Mouse (Mus musculus): ENCODE results near the gene Cep250. TPM values are rescaled to one million over a fixed set of nuclear protein-coding genes. Genes with fewer than 3 reads are reported as not detected.

The Cep250 gene
- polyA plus RNA-seq, 1 experiment from 2014 or later = 40.2 TPM

DNA sequence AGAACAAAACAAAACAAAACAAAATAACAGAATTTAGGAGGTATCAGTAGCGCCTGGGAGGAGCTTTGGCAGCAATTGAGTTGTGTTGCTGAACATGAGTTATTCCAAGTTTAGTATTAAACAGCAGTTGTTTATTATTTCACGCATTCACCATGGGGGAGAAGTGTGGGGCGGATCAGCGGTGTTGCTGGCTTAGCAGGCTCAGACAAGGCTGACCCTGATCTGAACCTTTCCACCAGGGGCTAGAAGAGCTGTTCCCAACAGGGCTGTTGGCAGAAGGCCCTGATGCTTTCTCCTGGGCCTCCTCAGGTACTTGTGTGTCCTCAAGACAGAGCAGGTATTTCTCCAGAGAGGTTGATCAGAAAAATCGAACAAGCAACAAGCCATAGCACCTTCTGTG lies 3.7 kb downstream of the Cep250 start:
- ChIA-PET CTCF (no interaction called here), POLR2A (no interaction called here)
- in situ Hi-C loops (cut with MboI; ENCODE audit: low pct_unique_long_range_greater_than_20kb) = loop anchor here (10.0 to 25.0 kb wide), 2 partner anchors 177 to 285 kb away; partner anchors contain the start of genes Gm28036, Nfs1 and Romo1
- no peak for DNase-seq (ENCODE audit: low read depth, low spot score)
- H3K27me3 ChIP-seq = no peaks in the 10 kb centered on the region
- TF ChIP-seq CTCF (IDR thresholded peaks at IDR 0.05) = no peak
- no peak for ATAC-seq

DNA sequence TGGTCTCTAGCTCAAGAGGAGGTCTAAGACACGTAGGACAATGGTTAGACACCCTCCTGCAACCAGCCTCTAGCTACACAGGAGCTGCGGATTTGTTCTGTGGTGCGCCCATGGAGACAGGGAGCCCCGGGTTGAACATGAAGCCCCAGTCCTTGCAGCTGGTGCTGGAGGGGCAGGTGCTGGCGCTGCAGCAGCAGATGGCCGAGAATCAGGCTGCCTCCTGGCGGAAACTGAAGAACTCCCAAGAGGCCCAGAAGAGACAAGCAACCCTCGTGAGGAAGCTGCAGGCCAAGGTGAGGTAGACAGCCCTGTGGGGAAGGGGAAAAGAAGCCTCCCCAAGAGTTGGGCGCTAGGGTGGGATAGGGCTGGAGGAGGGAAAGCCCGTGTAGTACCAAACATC lies 5.6 kb downstream of the Cep250 start:
- in situ Hi-C loops (cut with MboI; ENCODE audit: low pct_unique_long_range_greater_than_20kb) = loop anchor here (25.0 kb wide), 1 partner anchor 175 kb away; the partner anchor contains the start of genes Gm28036, Nfs1 and Romo1
- no peak for TF ChIP-seq CTCF (IDR thresholded peaks at IDR 0.05)
- ATAC-seq = no peak
- POLR2A ChIA-PET = no interaction called here
- no peaks in the 10 kb centered on the region for H3K27me3 ChIP-seq
- CTCF ChIA-PET = no interaction called here
- DNase-seq (ENCODE audit: low read depth, low spot score) = no peak

DNA sequence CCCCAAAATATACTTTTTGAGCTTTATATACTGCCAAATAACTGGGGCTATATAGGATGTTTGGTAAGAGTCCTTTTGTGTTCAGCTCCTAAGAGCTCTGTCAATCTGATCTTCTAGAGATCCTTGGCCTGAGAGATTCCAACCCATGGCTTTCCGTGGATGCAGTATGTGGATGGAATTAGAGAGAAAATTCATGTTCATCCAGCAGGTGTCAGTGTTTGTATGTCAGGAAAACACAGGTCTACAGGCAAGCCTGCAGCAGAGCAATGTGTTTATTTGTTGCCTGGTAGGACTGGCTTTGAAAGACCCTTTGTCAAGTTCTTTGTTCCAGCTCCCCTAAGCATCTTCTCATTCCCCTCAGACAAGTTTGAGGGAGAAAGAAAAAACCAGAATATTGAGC lies 6.7 kb downstream of the Cep250 start:
- no peak for TF ChIP-seq CTCF (IDR thresholded peaks at IDR 0.05)
- DNase-seq (ENCODE audit: low read depth, low spot score) = no peak
- in situ Hi-C loops (cut with MboI; ENCODE audit: low pct_unique_long_range_greater_than_20kb) = loop anchor here (25.0 kb wide), 1 partner anchor 174 kb away; the partner anchor contains the start of genes Gm28036, Nfs1 and Romo1
- CTCF ChIA-PET = interaction anchor here (1.4 kb wide), 1 partner anchor 9 kb away, joined by 4 read pairs; no protein-coding TSS in a partner anchor
- POLR2A ChIA-PET = no interaction called here
- ATAC-seq = no peak
- no peaks in the 10 kb centered on the region for H3K27me3 ChIP-seq

DNA sequence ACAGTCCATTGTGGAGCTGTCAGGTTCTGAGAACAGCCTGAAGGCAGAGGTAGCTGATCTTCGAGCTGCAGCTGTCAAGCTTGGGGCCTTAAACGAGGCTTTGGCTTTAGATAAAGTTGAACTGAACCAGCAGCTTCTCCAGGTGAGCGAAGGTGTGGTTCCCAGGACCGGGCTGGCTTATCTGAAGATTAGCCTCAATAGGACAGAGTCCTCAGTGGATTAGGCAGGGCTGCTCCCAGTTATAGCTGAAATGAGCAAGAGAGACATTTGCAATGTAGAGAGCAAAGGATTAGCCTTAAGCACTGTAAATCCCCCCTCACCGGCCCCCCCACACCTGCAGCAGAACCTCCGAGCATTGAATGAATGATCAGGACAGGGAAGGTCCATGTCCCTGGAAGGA lies 17.1 kb downstream of the Cep250 start:
- POLR2A ChIA-PET = no interaction called here
- DNase-seq (ENCODE audit: low read depth, low spot score) (no peak), ATAC-seq (no peak)
- CTCF ChIA-PET = no interaction called here
- in situ Hi-C loops (cut with MboI; ENCODE audit: low pct_unique_long_range_greater_than_20kb) = loop anchor here (25.0 kb wide), 1 partner anchor 164 kb away; the partner anchor contains the start of genes Gm28036, Nfs1 and Romo1
- TF ChIP-seq CTCF (IDR thresholded peaks at IDR 0.05) = no peak
- H3K27me3 ChIP-seq = no peaks in the 10 kb centered on the region

DNA sequence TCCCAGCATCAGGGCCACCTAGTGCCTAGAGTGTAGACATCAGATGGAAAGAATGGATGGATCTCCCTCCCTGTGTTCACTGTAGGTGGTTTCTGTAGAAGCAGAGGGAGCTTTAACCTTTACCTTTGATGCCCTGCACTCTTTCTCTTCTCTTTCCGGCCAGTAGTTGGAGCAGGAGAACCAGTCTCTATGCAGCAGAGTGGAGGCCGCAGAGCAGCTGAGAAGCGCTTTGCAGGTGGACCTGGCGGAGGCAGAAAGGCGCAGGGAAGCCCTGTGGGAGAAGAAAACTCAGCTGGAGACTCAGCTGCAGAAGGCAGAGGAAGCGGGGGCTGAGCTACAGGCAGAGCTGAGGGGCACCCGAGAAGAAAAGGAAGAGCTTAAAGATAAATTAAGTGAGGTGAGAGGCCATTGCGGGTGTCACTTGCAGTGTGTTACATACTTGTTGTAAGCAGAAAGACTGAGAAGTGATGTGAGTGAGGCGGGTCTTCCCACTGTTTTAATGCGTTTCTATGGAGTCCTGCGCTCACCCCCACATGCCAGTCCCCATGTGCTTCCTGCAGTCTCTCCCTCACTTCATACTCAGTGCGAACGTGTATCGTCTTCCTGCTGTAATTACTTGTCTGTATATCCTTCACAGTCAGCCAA lies 18.0 kb downstream of the Cep250 start:
- POLR2A ChIA-PET = no interaction called here
- TF ChIP-seq CTCF (IDR thresholded peaks at IDR 0.05) = no peak

DNA sequence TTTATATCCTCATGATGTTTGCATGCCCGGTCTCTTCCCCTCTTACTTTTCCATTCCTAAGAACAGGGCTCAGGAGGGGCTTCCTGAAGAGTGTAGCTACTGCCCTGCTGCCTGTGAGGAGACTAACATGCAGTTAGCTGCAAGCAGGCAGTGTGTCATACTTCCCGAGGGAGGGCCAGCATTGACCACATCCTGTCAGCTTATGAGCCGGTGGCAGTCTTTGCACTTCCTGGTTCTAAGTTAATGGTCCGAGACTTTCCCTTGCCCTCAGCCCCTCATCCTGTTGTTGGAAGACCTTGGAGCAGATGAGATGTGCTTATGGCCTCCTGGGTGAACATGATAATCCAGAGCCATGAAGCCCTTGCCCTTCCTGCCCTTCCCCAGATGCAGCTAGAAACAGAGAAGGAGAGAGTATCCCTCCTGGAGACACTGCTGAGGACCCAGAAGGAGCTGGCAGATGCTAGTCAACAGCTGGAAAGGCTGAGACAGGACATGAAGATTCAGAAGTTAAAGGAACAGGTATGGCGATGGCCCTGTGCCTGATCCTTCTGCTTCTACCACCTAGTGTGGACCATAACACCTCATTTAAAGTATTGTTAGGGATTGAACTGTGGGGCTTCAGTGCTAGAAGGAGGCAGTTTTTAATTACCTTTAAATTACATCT lies 23.2 kb downstream of the Cep250 start:
- DNase-seq (ENCODE audit: low read depth, low spot score) (peak; percentile 58), ATAC-seq (peak; percentile 93)
- CTCF ChIA-PET = interaction anchor here (0.8 to 1.5 kb wide), 4 partner anchors 13 to 22 kb away, joined by 3 to 4 read pairs (median 3); no protein-coding TSS in a partner anchor
- H3K27me3 ChIP-seq = no peaks in the 10 kb centered on the region
- POLR2A ChIA-PET = interaction anchor here (0.6 to 1.3 kb wide), 3 partner anchors 22 to 29 kb away, joined by 3 to 5 read pairs (median 4); partner anchors contain the start of genes 6430550D23Rik, Cep250 and Ergic3
- no peak for TF ChIP-seq CTCF (IDR thresholded peaks at IDR 0.05)
- in situ Hi-C loops (cut with MboI; ENCODE audit: low pct_unique_long_range_greater_than_20kb) = no loop called here

More for the DNA sequence above, 18.0 kb downstream of the Cep250 start:
- H3K27me3 ChIP-seq = no peaks in the 10 kb centered on the region
- DNase-seq (ENCODE audit: low read depth, low spot score) (no peak), ATAC-seq (no peak)
- CTCF ChIA-PET = no interaction called here
- in situ Hi-C loops (cut with MboI; ENCODE audit: low pct_unique_long_range_greater_than_20kb) = loop anchor here (25.0 kb wide), 1 partner anchor 163 kb away; the partner anchor contains the start of genes Gm28036, Nfs1 and Romo1

DNA sequence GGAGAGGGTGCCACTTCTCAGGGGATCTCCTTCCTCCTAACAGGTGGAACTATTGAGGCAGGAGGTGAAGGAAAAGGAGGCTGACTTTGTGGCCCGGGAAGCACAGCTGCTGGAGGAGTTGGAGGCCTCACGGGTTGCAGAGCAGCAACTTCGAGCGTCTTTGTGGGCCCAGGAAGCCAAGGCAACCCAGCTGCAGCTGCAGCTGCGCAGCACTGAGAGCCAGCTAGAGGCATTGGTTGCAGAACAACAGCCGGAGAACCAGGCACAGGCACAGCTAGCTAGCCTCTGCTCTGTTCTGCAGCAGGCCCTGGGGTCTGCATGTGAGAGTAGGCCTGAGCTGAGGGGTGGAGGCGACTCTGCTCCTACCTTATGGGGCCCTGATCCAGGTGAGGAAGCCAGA lies 29.5 kb downstream of the Cep250 start:
- in situ Hi-C loops (cut with MboI; ENCODE audit: low pct_unique_long_range_greater_than_20kb) = no loop called here
- ChIA-PET CTCF (interaction anchor here (0.9 kb wide), 1 partner anchor 16 kb away, joined by 4 read pairs; no protein-coding TSS in a partner anchor), POLR2A (no interaction called here)
- no peaks in the 10 kb centered on the region for H3K27me3 ChIP-seq
- DNase-seq (ENCODE audit: low read depth, low spot score) (no peak), ATAC-seq (no peak)
- TF ChIP-seq CTCF (IDR thresholded peaks at IDR 0.05) = no peak

DNA sequence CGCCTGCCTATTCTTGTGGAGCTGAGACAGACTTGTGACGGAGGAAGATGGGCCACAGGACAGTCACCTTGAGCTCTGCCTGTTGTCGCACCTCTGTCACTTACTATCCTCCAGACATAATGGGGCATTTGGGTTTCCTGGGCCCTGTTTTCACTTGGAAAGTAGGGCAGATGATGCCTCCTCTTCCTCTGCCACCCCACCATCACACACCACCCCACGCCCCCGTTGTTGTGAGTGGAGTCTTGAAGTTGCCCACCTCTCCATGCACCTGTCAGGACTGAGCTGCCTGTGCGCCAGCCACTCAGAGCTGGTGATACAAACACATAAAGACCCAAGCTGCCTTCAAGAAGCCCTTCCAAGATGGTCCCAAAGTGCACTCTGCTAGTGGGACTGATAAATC lies 30.9 kb downstream of the Cep250 start:
- no peaks in the 10 kb centered on the region for H3K27me3 ChIP-seq
- ATAC-seq (no peak), DNase-seq (ENCODE audit: low read depth, low spot score) (no peak)
- no peak for TF ChIP-seq CTCF (IDR thresholded peaks at IDR 0.05)
- in situ Hi-C loops (cut with MboI; ENCODE audit: low pct_unique_long_range_greater_than_20kb) = no loop called here
- POLR2A ChIA-PET = no interaction called here
- CTCF ChIA-PET = interaction anchor here (1.0 to 1.9 kb wide), 2 partner anchors 9 to 16 kb away, joined by 3 to 5 read pairs; no protein-coding TSS in a partner anchor

DNA sequence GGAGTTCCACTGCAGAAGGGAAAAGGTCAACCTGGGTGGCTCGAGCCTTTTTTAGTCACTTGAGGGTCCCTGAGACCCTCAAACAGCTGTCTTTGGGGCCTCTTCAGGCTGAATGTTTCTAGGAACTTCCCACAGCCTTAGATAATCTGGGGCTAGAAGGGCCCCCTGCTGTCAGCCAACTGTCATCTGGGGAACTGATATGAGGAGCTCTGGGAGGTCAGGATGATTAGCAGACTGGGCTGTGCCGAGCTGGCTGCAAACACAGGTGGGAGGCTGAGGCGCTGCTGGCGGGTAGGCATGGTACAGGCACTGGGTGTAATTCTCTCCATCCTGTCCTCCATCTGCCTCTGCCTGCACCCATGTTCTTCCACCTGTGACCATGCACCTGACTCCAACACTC lies 32.8 kb downstream of the Cep250 start:
- no peak for DNase-seq (ENCODE audit: low read depth, low spot score)
- ChIA-PET CTCF (no interaction called here), POLR2A (no interaction called here)
- ATAC-seq = no peak
- no peaks in the 10 kb centered on the region for H3K27me3 ChIP-seq
- in situ Hi-C loops (cut with MboI; ENCODE audit: low pct_unique_long_range_greater_than_20kb) = no loop called here
- TF ChIP-seq CTCF (IDR thresholded peaks at IDR 0.05) = no peak

DNA sequence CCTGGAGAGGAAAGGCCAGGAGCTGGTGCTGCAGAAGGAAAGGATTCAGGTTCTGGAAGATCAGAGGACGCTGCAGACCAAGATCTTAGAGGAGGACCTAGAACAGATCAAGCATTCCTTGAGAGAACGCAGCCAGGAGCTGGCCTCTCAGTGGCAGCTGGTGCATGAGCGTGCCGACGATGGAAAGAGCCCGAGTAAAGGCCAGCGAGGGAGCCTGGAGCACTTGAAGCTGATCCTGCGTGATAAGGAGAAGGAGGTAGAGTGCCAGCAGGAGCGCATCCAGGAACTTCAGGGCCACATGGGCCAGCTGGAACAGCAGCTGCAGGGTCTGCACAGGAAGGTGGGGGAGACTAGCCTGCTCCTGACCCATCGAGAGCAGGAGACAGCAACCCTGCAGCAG lies 34.9 kb downstream of the Cep250 start:
- no peak for DNase-seq (ENCODE audit: low read depth, low spot score)
- ChIA-PET CTCF (interaction anchor here (1.2 kb wide), 1 partner anchor 26 kb away, joined by 3 read pairs; no protein-coding TSS in a partner anchor), POLR2A (no interaction called here)
- no peaks in the 10 kb centered on the region for H3K27me3 ChIP-seq
- no peak for ATAC-seq
- no peak for TF ChIP-seq CTCF (IDR thresholded peaks at IDR 0.05)
- in situ Hi-C loops (cut with MboI; ENCODE audit: low pct_unique_long_range_greater_than_20kb) = no loop called here

DNA sequence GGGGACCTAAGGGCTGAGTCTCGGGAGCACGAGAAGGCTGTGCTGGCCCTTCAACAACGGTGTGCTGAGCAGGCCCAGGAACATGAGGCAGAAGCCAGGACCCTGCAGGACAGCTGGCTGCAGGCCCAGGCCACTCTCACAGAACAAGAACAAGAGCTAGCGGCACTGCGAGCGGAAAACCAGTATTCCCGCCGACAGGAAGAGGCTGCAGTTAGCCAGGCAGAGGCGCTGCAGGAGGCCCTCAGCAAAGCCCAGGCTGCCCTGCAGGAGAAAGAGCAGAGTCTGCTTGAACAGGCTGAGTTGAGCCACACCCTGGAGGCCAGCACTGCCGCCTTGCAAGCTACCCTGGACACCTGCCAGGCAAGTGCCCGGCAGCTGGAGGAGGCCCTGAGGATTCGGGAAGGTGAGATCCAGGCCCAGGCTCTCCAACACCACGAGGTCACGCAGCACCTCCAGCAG lies 35.6 kb downstream of the Cep250 start:
- in situ Hi-C loops (cut with MboI; ENCODE audit: low pct_unique_long_range_greater_than_20kb) = no loop called here
- DNase-seq (ENCODE audit: low read depth, low spot score) = no peak

More for the DNA sequence above, 35.6 kb downstream of the Cep250 start:
- CTCF ChIA-PET = interaction anchor here (0.8 kb wide), 1 partner anchor 13 kb away, joined by 3 read pairs; no protein-coding TSS in a partner anchor
- POLR2A ChIA-PET = interaction anchor here (1.0 kb wide), 1 partner anchor 10 kb away, joined by 3 read pairs; no protein-coding TSS in a partner anchor
- no peak for TF ChIP-seq CTCF (IDR thresholded peaks at IDR 0.05)
- H3K27me3 ChIP-seq = no peaks in the 10 kb centered on the region
- no peak for ATAC-seq

Measured in Patski (cell line).